Comparison of ENCODE assay signal across 18 mouse cellular contexts in the genomic region with DNA sequence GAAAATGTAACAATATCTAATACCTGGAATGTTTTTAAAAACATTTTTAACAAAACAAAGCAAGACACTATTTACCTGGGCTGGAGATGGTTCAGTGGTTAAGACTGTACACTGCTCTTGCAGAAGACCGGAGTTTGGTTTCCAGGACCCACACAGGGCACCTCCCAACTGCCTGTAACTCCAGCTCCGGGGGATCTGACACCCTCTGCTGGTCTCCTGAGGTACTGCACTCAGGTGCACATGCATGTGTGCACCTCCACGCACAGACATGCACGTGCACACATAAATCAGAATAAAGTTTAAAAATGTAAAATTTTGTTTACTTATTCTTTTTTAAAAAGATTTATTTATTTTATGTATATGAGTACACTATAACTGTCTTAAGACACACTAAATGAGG.
DNase-seq lines count a peak whose midpoint lies in the region; ATAC-seq and TF ChIP-seq lines count a peak whose summit lies in the region.
"Had no signal": no experiment of that assay in that cellular context is flagged by ENCODE, and none has a peak within 500 bp of the region (broad histone marks: within the 10 kb centered on the region; RNA-seq: fewer than 3 reads in every experiment).

No protein-coding gene starts in this region.

- H3K9ac ChIP-seq in hindbrain, postnatal 0 days (replicated peaks; ENCODE audit: low read length): no peak overlapping the region
- no peak overlapping the region for H3K9ac ChIP-seq in hindbrain, embryonic 16.5 days (ENCODE audit: low read depth, low read length)
- H3K9ac ChIP-seq in liver, postnatal 0 days (replicated peaks): no peak overlapping the region
- H3K9ac ChIP-seq in ES-Bruce4 (ENCODE audit: low read depth, poor library complexity, severe bottlenecking): no peak overlapping the region
- H3K9ac ChIP-seq: embryonic facial prominence, embryonic 12.5 days; heart, embryonic 13.5 days; neural tube, embryonic 15.5 days had no signal

- no peak overlapping the region for H3K27ac ChIP-seq in hindbrain, postnatal 0 days
- H3K27ac ChIP-seq in hindbrain, embryonic 16.5 days (ENCODE audit: low read depth, low read length): no peak overlapping the region
- H3K27ac ChIP-seq in liver, postnatal 0 days (ENCODE audit: low read depth): no peak overlapping the region
- H3K27ac ChIP-seq in ES-Bruce4 (ENCODE audit: insufficient read depth, low read length): no peak overlapping the region
- H3K27ac ChIP-seq: embryonic facial prominence, embryonic 12.5 days; heart, embryonic 13.5 days; neural tube, embryonic 15.5 days had no signal

- H3K4me2 ChIP-seq in hindbrain, postnatal 0 days (ENCODE audit: low read depth, low read length): no peak overlapping the region
- no peak overlapping the region for H3K4me2 ChIP-seq in hindbrain, embryonic 16.5 days (ENCODE audit: low read length)
- no peak overlapping the region for H3K4me2 ChIP-seq in liver, postnatal 0 days (ENCODE audit: low read depth, low read length)
- H3K4me2 ChIP-seq: embryonic facial prominence, embryonic 12.5 days; heart, embryonic 13.5 days; neural tube, embryonic 15.5 days had no signal

- ATAC-seq in hindbrain, postnatal 0 days: no peak
- no peak for ATAC-seq in hindbrain, embryonic 16.5 days
- ATAC-seq in liver, postnatal 0 days: no peak
- ATAC-seq: inflammation-experienced regulatory T-cells, adult 6 months had no signal

- H3K27me3 ChIP-seq in hindbrain, postnatal 0 days (ENCODE audit: insufficient read depth, low read length): no peaks in the 10 kb centered on the region
- no peaks in the 10 kb centered on the region for H3K27me3 ChIP-seq in hindbrain, embryonic 16.5 days (replicated peaks; ENCODE audit: control insufficient read depth, insufficient read depth, low read length)
- 0 out of 2 replicates have a peak, but pooled peaks cover 9% of the 10 kb centered on the region for H3K27me3 ChIP-seq in liver, postnatal 0 days (ENCODE audit: insufficient read depth, low read length)
- H3K27me3 ChIP-seq in ES-Bruce4 (ENCODE audit: control insufficient read depth, insufficient read depth, low read length, poor library complexity, severe bottlenecking): no peaks in the 10 kb centered on the region

- TF ChIP-seq EP300 in liver, postnatal 0 days (IDR thresholded peaks at IDR 0.05; ENCODE audit: low read depth): no peak
- TF ChIP-seq EP300 in ES-Bruce4 (IDR thresholded peaks at IDR 0.05; ENCODE audit: insufficient read depth, low read depth, low read length): no peak

- no peaks in the 10 kb centered on the region for H3K4me1 ChIP-seq in hindbrain, postnatal 0 days (ENCODE audit: insufficient read depth, low read length)
- no peaks in the 10 kb centered on the region for H3K4me1 ChIP-seq in hindbrain, embryonic 16.5 days (ENCODE audit: control insufficient read depth, insufficient read depth, low read depth, low read length)
- no peaks in the 10 kb centered on the region for H3K4me1 ChIP-seq in liver, postnatal 0 days (ENCODE audit: insufficient read depth)
- H3K4me1 ChIP-seq in ES-Bruce4 (ENCODE audit: control insufficient read depth, insufficient read depth, low read length): no peaks in the 10 kb centered on the region
- H3K4me1 ChIP-seq: embryonic facial prominence, embryonic 12.5 days; neural tube, embryonic 15.5 days had no signal

- 75% methylated on average over 4 of the region's 4 CpGs for WGBS in hindbrain, postnatal 0 days
- WGBS in hindbrain, embryonic 16.5 days: 76% methylated on average over 4 of the region's 4 CpGs
- 70% methylated on average over 4 of the region's 4 CpGs for WGBS in liver, postnatal 0 days (ENCODE audit: insufficient replicate concordance)

- no peak overlapping the region for H3K4me3 ChIP-seq in hindbrain, postnatal 0 days (ENCODE audit: low read length)
- no peak overlapping the region for H3K4me3 ChIP-seq in hindbrain, embryonic 16.5 days (ENCODE audit: low read length)
- no peak overlapping the region for H3K4me3 ChIP-seq in liver, postnatal 0 days (ENCODE audit: low read depth, low read length)
- no peak overlapping the region for H3K4me3 ChIP-seq in ES-Bruce4 (ENCODE audit: low read depth, low read length)
- H3K4me3 ChIP-seq: embryonic facial prominence, embryonic 12.5 days; heart, embryonic 13.5 days; megakaryocyte, embryonic 14.5 days; neural tube, embryonic 15.5 days had no signal

- H3K36me3 ChIP-seq in hindbrain, postnatal 0 days (ENCODE audit: insufficient read depth, low read length): no peaks in the 10 kb centered on the region
- H3K36me3 ChIP-seq in hindbrain, embryonic 16.5 days (ENCODE audit: control insufficient read depth, insufficient read depth, low read length): no peaks in the 10 kb centered on the region
- no peaks in the 10 kb centered on the region for H3K36me3 ChIP-seq in liver, postnatal 0 days (replicated peaks; ENCODE audit: insufficient read depth, low read length)
- H3K36me3 ChIP-seq in ES-Bruce4 (ENCODE audit: control insufficient read depth, insufficient read depth, low read length, poor library complexity, severe bottlenecking): no peaks in the 10 kb centered on the region
- H3K36me3 ChIP-seq: embryonic facial prominence, embryonic 12.5 days; heart, embryonic 13.5 days; neural tube, embryonic 15.5 days had no signal

- no peaks in the 10 kb centered on the region for H3K9me3 ChIP-seq in hindbrain, postnatal 0 days (ENCODE audit: low read length)
- H3K9me3 ChIP-seq in hindbrain, embryonic 16.5 days (ENCODE audit: control insufficient read depth, low read length): no peaks in the 10 kb centered on the region; the same call in 1 of the 2 replicates
- H3K9me3 ChIP-seq in liver, postnatal 0 days (ENCODE audit: low read length): no peaks in the 10 kb centered on the region
- H3K9me3 ChIP-seq in ES-Bruce4 (replicated peaks; ENCODE audit: control insufficient read depth, insufficient read depth, low read length, poor library complexity, severe bottlenecking): no peaks in the 10 kb centered on the region
- H3K9me3 ChIP-seq: embryonic facial prominence, embryonic 12.5 days had no signal

- peak; percentile 48 for TF ChIP-seq CTCF in hindbrain, postnatal 0 days (IDR thresholded peaks at IDR 0.05; ENCODE audit: low read depth)
- TF ChIP-seq CTCF in liver, postnatal 0 days (IDR thresholded peaks at IDR 0.05; ENCODE audit: low read depth): peak; percentile 51
- peak; percentile 66 for TF ChIP-seq CTCF in ES-Bruce4 (IDR thresholded peaks at IDR 0.05; ENCODE audit: low read depth, low read length)

- DNase-seq in hindbrain, postnatal 0 days (ENCODE audit: low spot score): no peak
- no peak for DNase-seq in liver, postnatal 0 days
- DNase-seq in liver (no peak), ZHBTc4 (ENCODE audit: low read depth, low spot score) (peak; percentile 87)
- no peak for DNase-seq in ovary, postnatal 14 days (ENCODE audit: low spot score)
- DNase-seq in layer of hippocampus, adult 18-20 months (ENCODE audit: low spot score in 2 of 2): no peak
- DNase-seq: B cell, adult 2 months; cerebellum, adult 11 months; gastrocnemius, postnatal 36 days; kidney, postnatal 14 days; lung, adult 18-20 months had no signal

- no peak for TF ChIP-seq POLR2A in ES-Bruce4 (IDR thresholded peaks at IDR 0.05; ENCODE audit: insufficient read depth, low read length)
